Mouse (Mus musculus): ENCODE measurements around the gene Csrp2.

- TF ChIP-seq GATA1 (IDR thresholded peaks at IDR 0.05; ENCODE audit: low read length) (no peak), TAL1 (IDR thresholded peaks at IDR 0.05; ENCODE audit: low read length) (no peak)
Measured at GRCm38 (mm10) chr10:110879426-110880066, 40.0 kb upstream of the Csrp2 start.

Data from erythroblast, embryonic 14.5 days (primary cell).